Mouse (Mus musculus): Measurements from ENCODE around the gene Mthfd1.

DNA sequence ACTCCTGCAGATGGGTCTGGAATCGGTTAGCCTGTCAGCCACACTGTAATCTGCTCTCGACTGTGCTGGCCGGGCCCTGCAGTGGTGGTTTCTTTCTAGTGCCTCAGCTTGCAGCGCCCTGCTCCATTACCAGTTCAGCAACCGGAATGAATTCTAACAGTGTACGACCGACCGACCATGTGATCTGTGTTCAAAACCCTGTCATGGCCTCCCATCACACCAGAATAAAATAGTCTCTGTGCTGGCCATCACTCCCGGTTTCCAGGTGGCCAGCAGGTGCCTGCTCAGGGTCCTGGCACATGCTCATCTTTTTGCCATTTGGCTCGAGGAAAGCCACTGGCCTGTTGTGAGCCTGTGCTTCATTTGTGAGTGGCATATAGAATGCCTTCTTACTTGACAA, 13.6 kb downstream of the Mthfd1 start:
- TF ChIP-seq ZC3H11A (IDR thresholded peaks at IDR 0.05; ENCODE audit: borderline replicate concordance, low read depth, low read length) (no peak), CHD2 (IDR thresholded peaks at IDR 0.05; ENCODE audit: low read depth, low read length) (no peak)

Measured in ES-E14 (cell line).